Comparison of ENCODE assay signal across 27 mouse cellular contexts in genomic region chr3:139665047-139665446, GRCm38 (mm10).
DNase-seq lines count a peak whose midpoint lies in the region; ATAC-seq and TF ChIP-seq lines count a peak whose summit lies in the region.
"Had no signal": no experiment of that assay in that cellular context is flagged by ENCODE, and none has a peak within 500 bp of the region (broad histone marks: within the 10 kb centered on the region; RNA-seq: fewer than 3 reads in every experiment).

No protein-coding gene starts in this region.

- peak; percentile 7 for DNase-seq in 416B (ENCODE audit: low read depth)
- DNase-seq in CH12.LX (ENCODE audit: extremely low read depth): peak; percentile 55
- DNase-seq in heart, adult 9 months (ENCODE audit: low spot score in 2 of 2): no peak
- DNase-seq: adrenal gland, adult 8-10 months; adrenal gland, postnatal 25 days; cerebellum, adult 18-20 months; cerebellum, adult 9-10 months; cerebellum, postnatal 14 days; gastrocnemius, postnatal 14 days; heart, adult 18-20 months; heart, postnatal 14 days; heart, postnatal 4 days; kidney, adult 11 months had no signal

- peak overlapping the region; percentile 100 for H3K4me2 ChIP-seq in CH12.LX (ENCODE audit: insufficient read depth, low read depth, poor library complexity, severe bottlenecking)
- H3K4me2 ChIP-seq in forebrain, embryonic 16.5 days (ENCODE audit: low read length): no peak overlapping the region
- H3K4me2 ChIP-seq: embryonic facial prominence, embryonic 12.5 days; embryonic facial prominence, embryonic 15.5 days; heart, embryonic 13.5 days; hindbrain, embryonic 12.5 days; hindbrain, embryonic 15.5 days; intestine, embryonic 15.5 days had no signal

- in situ Hi-C loops in CH12.LX (cut with MboI; ENCODE audit: low pct_ligation_motif_present, low pct_unique_long_range_greater_than_20kb, low sequenced_read_pairs): no loop called here

- peak overlapping the region; percentile 71; the same call in 1 of the 2 replicates for H3K9ac ChIP-seq in CH12.LX (ENCODE audit: insufficient read depth, low read depth)
- no peak overlapping the region for H3K9ac ChIP-seq in forebrain, embryonic 16.5 days (replicated peaks; ENCODE audit: low read depth, low read length)
- H3K9ac ChIP-seq: embryonic facial prominence, embryonic 12.5 days; embryonic facial prominence, embryonic 15.5 days; heart, embryonic 13.5 days; hindbrain, embryonic 12.5 days; hindbrain, embryonic 15.5 days; intestine, embryonic 15.5 days had no signal

- H3K36me3 ChIP-seq in CH12.LX (replicated peaks in 1 of 2; ENCODE audit: control insufficient read depth in 1 of 2, insufficient read depth in 1 of 2, low read length in 1 of 2): no peaks in the 10 kb centered on the region
- H3K36me3 ChIP-seq in forebrain, embryonic 16.5 days (ENCODE audit: control insufficient read depth, insufficient read depth): no peaks in the 10 kb centered on the region
- H3K36me3 ChIP-seq: embryonic facial prominence, embryonic 12.5 days; embryonic facial prominence, embryonic 15.5 days; heart, embryonic 10.5 days; heart, embryonic 13.5 days; hindbrain, embryonic 12.5 days; hindbrain, embryonic 15.5 days; intestine, embryonic 15.5 days had no signal

- ATAC-seq in activated CD4-positive, CD25-positive, alpha-beta regulatory T cell, adult 4 months: peak; percentile 57
- ATAC-seq in inflammation-experienced regulatory T-cells, adult 6 months: peak; percentile 66
- no peak for ATAC-seq in forebrain, embryonic 16.5 days
- no peak for ATAC-seq in monocyte, adult 5-6 weeks (replicated peaks; ENCODE audit: insufficient number of reproducible peaks, low FRiP score, low TSS enrichment, poor library complexity, severe bottlenecking)
- no peak; the same call in 1 of the 2 replicates for ATAC-seq in granulocyte monocyte progenitor cell, adult 5-6 weeks (replicated peaks; ENCODE audit: poor library complexity, severe bottlenecking)
- ATAC-seq: CD4-positive, CD25-positive, alpha-beta regulatory T cell, adult 4 months; forebrain, embryonic 14.5 days; intestine, embryonic 15.5 days had no signal

- H3K9me3 ChIP-seq in CH12.LX (replicated peaks; ENCODE audit: low read length): no peaks in the 10 kb centered on the region
- H3K9me3 ChIP-seq in forebrain, embryonic 16.5 days (ENCODE audit: control insufficient read depth, low read length): no peaks in the 10 kb centered on the region
- H3K9me3 ChIP-seq: embryonic facial prominence, embryonic 12.5 days; embryonic facial prominence, embryonic 15.5 days; heart, embryonic 10.5 days; heart, embryonic 13.5 days; hindbrain, embryonic 12.5 days; hindbrain, embryonic 15.5 days; intestine, embryonic 15.5 days had no signal

- no peak for TF ChIP-seq CTCF in CH12.LX (conservative IDR thresholded peaks at IDR 0.05 in 1 of 2, IDR thresholded peaks at IDR 0.05 in 1 of 2; ENCODE audit: low read depth in 2 of 2, low read length in 2 of 2)

- H3K27ac ChIP-seq in CH12.LX (ENCODE audit: insufficient read depth, low read depth): no peak overlapping the region
- H3K27ac ChIP-seq in forebrain, embryonic 16.5 days (ENCODE audit: low read length): no peak overlapping the region
- H3K27ac ChIP-seq: embryonic facial prominence, embryonic 12.5 days; embryonic facial prominence, embryonic 15.5 days; heart, embryonic 10.5 days; heart, embryonic 13.5 days; hindbrain, embryonic 12.5 days; hindbrain, embryonic 15.5 days; intestine, embryonic 15.5 days had no signal

- 97% methylated on average over 3 of the region's 3 CpGs for WGBS in forebrain, embryonic 16.5 days

- dilution Hi-C loops in CH12.LX (cut with MboI; ENCODE audit: extremely low pct_ligation_motif_present, extremely low pct_unique_long_range_greater_than_20kb, low sequenced_read_pairs): no loop called here

- peak overlapping the region in 2 of 3 experiments; percentile 6 to 61 for H3K4me3 ChIP-seq in CH12.LX (replicated peaks in 1 of 3; ENCODE audit: low read depth in 2 of 3, low read length in 2 of 3, poor library complexity in 1 of 3)
- H3K4me3 ChIP-seq in forebrain, embryonic 16.5 days (replicated peaks; ENCODE audit: low read length): no peak overlapping the region
- H3K4me3 ChIP-seq: embryonic facial prominence, embryonic 12.5 days; embryonic facial prominence, embryonic 15.5 days; heart, embryonic 10.5 days; heart, embryonic 13.5 days; hindbrain, embryonic 12.5 days; hindbrain, embryonic 15.5 days; intestine, embryonic 15.5 days had no signal

- no peaks in the 10 kb centered on the region for H3K79me2 ChIP-seq in CH12.LX (replicated peaks; ENCODE audit: control insufficient read depth, extremely low read depth, insufficient read depth, poor library complexity, severe bottlenecking)

- TF ChIP-seq POLR2A in CH12.LX (IDR thresholded peaks at IDR 0.05; ENCODE audit: low read depth, low read length): no peak

- no peak for TF ChIP-seq EP300 in CH12.LX (IDR thresholded peaks at IDR 0.05; ENCODE audit: low read length)

- H3K4me1 ChIP-seq in CH12.LX (ENCODE audit: control insufficient read depth in 1 of 2, insufficient read depth in 2 of 2): peaks cover 2 to 11% of the 10 kb centered on the region in 2 experiments; a peak in 3 of 4 replicates
- no peaks in the 10 kb centered on the region for H3K4me1 ChIP-seq in forebrain, embryonic 16.5 days (replicated peaks; ENCODE audit: control insufficient read depth, insufficient read depth, low read length)
- H3K4me1 ChIP-seq: embryonic facial prominence, embryonic 12.5 days; embryonic facial prominence, embryonic 15.5 days; heart, embryonic 10.5 days; heart, embryonic 13.5 days; hindbrain, embryonic 12.5 days; hindbrain, embryonic 15.5 days; intestine, embryonic 15.5 days had no signal

- no peaks in the 10 kb centered on the region for H3K27me3 ChIP-seq in CH12.LX (replicated peaks)
- no peaks in the 10 kb centered on the region for H3K27me3 ChIP-seq in forebrain, embryonic 16.5 days (replicated peaks; ENCODE audit: control insufficient read depth, insufficient read depth, low read length)
- H3K27me3 ChIP-seq: embryonic facial prominence, embryonic 12.5 days; embryonic facial prominence, embryonic 15.5 days; heart, embryonic 13.5 days; hindbrain, embryonic 12.5 days; hindbrain, embryonic 15.5 days; intestine, embryonic 15.5 days had no signal

- TF ChIP-seq RAD21 in CH12.LX (IDR thresholded peaks at IDR 0.05; ENCODE audit: low read depth, low read length): no peak

TF ChIP-seq in CH12.LX, 34 proteins besides CTCF, POLR2A, EP300 and RAD21:
- TF ChIP-seq JUND (conservative IDR thresholded peaks at IDR 0.05; ENCODE audit: low read depth, low read length): 0 out of 2 replicates have a peak, but pooled peaks have one; percentile 34
- TF ChIP-seq MEF2A (IDR thresholded peaks at IDR 0.05; ENCODE audit: borderline replicate concordance, low read depth, low read length): 0 out of 2 replicates have a peak, but pooled peaks have one; percentile 28
- peak; percentile 91 for TF ChIP-seq ETS1 (conservative IDR thresholded peaks at IDR 0.05; ENCODE audit: low read depth, low read length)
- TF ChIP-seq MAX (IDR thresholded peaks at IDR 0.05; ENCODE audit: low read length): no peak
- TF ChIP-seq NRF1 (IDR thresholded peaks at IDR 0.05; ENCODE audit: low read depth, low read length): no peak
- TF ChIP-seq JUN (IDR thresholded peaks at IDR 0.05; ENCODE audit: insufficient read depth, low read depth, low read length): peak; percentile 56
- no peak for TF ChIP-seq CHD1 (IDR thresholded peaks at IDR 0.05; ENCODE audit: low read depth, low read length)
- no peak for TF ChIP-seq TCF12 (IDR thresholded peaks at IDR 0.05; ENCODE audit: low read depth, low read length)
- peak; percentile 46; the same call in 1 of the 2 replicates for TF ChIP-seq IRF4 (IDR thresholded peaks at IDR 0.05; ENCODE audit: low read depth, low read length)
- TF ChIP-seq TBP (conservative IDR thresholded peaks at IDR 0.05; ENCODE audit: low read depth, low read length): no peak
- no peak for TF ChIP-seq POLR2AphosphoS2 (IDR thresholded peaks at IDR 0.05; ENCODE audit: low read depth, low read length)

Comparison
In these comparisons a context has a peak if more than half of its experiments do, and no peak if none do; other contexts are left out.
1. DNase-seq: peak in 416B (single experiment) and CH12.LX (single experiment); none in heart, adult 9 months (0 of 2).
2. ATAC-seq: peak in activated CD4-positive, CD25-positive, alpha-beta regulatory T cell, adult 4 months (single experiment) and inflammation-experienced regulatory T-cells, adult 6 months (single experiment); none in forebrain, embryonic 16.5 days (single experiment), monocyte, adult 5-6 weeks (single experiment) and granulocyte monocyte progenitor cell, adult 5-6 weeks (single experiment).